Mouse (Mus musculus): ENCODE results near the gene Ei24.

Ei24 gene

DNA sequence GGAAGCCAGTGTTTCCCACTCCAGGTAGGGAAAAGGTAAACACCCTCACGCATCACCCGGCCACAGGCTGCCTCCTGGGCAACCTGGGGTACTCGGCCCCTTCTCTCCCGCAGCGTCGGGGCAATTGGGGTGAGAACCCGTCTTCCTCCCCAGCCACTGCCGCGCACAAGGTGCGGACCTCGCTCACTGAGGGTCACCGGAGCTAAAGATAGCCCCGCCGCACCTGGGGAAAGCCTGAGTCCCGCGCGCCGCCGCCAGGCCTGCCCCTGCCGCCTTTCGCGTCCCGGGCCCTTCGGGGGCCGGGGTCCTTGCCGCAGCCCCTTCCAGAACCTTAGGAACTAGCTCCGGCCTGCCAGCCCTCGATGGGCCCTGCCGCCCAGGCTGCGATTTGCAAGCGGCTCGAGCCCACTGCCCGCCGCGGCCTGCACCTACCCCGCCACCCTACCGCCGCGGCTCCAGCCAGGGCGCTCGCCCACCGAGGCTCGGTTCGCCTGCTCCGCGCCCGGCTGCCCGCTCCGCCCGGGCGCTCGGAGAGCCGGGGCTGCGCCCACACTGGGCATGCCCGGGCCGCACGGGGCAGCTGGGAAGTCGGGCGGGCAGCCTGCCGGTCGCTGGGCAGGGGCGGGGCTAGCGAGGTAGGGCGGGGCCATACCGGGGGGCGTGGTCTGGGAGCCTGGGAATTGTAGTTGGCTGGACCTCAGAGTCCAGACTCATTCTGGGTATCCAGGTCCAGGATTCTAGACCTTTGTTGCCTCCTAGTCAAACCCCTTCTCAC is at the start of gene Ei24:
Gene Ei24 (minus strand): TSS at position 613 of the 775 bp plus-strand sequence.
- DNase-seq (ENCODE audit: low spot score): peak; percentile 79

DNA sequence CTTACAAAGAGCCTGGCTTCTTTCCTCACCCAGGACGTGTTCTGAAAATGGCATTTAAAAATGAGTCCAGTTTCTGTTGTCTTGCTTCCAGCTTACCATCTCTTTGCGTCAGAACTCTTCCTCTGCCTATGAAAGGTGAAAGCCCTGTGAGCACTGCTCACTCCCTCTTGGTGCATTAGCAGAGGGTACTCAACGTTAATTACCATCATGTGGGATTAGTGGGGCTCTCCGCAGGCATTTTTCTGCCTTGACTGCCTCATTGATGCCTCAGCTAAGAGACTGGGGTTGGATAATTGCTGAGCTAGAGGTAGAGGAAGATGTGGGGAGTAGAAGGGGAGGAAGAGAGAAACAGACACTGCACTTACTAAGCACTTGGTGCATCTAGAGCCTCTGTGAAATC is 49.2 kb upstream of the Ei24 start:
- DNase-seq (ENCODE audit: low spot score): no peak

DNA sequence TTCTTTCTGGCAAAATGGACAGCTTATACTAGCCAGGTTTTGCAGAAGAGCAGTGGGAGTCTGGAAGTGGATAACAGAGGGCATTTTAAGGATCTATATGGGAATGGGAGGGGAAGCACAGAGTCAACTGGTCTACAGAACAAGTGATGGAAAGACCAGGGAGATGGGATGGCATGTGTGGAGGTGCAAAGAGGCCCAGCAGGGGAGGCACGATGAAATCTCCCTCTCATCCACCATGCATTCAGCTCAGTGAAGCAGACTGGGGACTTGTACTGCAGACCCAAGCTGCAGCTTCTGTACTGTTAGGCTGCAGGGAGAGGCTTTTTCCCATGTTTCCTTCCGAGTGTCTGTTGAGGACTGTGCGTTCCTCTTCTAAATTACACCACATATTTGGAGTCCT is 36.7 kb upstream of the Ei24 start:
- DNase-seq (ENCODE audit: low spot score): no peak

GRCm38 (mm10) chr9:36833043-36833881 is 36.1 kb upstream of the Ei24 start:
- no peak for DNase-seq (ENCODE audit: low spot score)

- peak; percentile 19 for DNase-seq (ENCODE audit: low spot score)
These were observed 35.3 kb upstream of the Ei24 start for GRCm38 (mm10) chr9:36832529-36832928.

DNA sequence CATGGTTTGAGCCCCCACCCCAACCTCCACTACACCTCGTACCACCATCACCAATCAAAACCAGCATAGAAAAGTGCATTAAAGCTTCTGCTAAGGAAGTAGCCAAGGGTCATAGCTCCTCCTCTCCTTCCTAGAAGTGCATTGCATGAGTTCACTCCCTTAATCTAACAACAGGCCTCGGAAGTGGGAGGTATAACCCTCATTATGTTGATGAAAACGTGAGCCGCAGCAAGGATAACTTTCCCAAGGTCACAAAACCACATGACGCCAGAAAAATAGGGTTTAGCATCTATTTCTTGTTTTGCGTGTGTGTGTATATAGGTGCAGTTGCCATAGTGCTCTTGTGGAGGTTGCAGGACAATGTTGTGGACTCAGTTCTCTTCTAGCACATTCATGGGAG is 34.2 kb upstream of the Ei24 start:
- no peak for DNase-seq (ENCODE audit: low spot score)

DNA sequence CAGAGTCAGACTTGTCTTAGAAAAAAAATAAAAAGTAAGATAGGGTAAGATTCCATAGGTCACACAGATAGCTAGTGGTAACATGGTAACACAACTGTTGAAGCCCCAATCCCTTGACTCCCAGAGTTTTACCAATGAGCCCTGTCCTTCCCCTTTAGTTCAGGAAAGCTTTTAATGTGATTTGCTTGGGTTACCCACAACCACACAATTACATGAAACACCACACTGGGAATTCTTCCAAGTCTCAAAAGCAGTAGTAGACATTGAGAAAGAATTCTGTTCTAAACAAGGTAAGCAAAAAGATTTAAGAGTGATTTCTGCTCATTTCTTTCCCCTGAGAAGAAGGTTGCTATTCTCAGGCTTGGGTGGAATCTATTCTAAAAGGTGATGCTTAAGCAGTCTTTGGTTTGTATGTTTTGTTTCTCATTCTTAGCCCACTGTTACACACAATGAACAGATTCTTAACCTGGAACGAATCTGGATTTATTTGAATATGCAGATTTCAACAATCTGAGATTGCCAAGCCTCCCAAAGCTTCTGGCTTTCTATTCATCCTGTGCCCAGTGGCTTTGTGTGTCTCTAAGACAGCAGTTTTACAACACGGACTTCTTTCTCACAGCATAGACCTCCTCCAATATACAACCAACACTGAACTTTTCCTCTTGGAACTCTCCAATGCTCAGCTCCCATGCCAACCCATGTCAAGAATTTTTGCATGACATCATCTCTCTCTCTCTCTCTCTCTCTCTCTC is 29.6 kb upstream of the Ei24 start:
- DNase-seq (ENCODE audit: low spot score): no peak

- no peak for DNase-seq (ENCODE audit: low spot score)
These were observed 24.8 kb upstream of the Ei24 start for GRCm38 (mm10) chr9:36822024-36822423.

DNA sequence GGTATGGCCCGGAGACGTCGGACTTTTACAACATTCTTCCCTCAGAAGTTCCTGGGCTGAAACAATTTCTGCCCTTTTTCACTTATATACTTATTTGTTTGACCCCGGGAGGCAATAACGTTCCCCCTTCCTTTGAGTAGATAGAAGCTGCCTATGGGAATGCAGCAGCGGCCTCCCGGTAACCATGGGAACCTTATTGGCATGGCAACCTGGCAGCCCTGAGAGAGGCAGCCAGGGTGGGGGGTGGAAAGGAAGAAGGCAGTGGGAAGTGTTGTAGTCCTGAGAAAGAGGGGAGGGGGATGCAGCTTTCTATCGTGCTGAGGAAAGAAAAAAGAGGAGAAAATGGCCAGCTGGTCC is 24.4 kb upstream of the Ei24 start, which contains the start of gene Fez1:
Gene Fez1 (plus strand): TSS at position 221 of the 357 bp plus-strand sequence.
- no peak for DNase-seq (ENCODE audit: low spot score)

- DNase-seq (ENCODE audit: low spot score): no peak
These were observed 23.9 kb upstream of the Ei24 start for GRCm38 (mm10) chr9:36820969-36821643.

DNA sequence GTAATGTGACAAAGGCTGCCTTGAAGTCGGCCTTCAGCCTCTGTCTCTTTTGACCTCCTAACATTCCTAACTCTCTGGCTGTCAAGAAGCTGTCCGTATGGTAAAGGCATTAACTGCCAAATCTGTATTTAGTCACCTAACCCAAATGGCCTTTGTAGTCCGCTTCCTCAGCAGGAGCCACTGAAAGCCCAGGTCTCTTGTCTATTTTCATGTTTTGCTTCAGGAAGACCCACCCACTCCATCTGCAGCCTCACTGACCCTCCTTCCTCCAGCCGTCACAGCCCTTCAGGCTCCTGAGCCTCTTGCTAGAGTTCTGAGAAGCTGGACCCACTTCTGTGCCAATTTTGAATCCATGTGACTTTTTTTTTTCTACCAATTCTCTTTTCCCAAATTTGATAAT is 21.7 kb upstream of the Ei24 start:
- DNase-seq (ENCODE audit: low spot score): no peak

- no peak for DNase-seq (ENCODE audit: low spot score)
These were observed 17.3 kb upstream of the Ei24 start for GRCm38 (mm10) chr9:36814486-36814885.

DNA sequence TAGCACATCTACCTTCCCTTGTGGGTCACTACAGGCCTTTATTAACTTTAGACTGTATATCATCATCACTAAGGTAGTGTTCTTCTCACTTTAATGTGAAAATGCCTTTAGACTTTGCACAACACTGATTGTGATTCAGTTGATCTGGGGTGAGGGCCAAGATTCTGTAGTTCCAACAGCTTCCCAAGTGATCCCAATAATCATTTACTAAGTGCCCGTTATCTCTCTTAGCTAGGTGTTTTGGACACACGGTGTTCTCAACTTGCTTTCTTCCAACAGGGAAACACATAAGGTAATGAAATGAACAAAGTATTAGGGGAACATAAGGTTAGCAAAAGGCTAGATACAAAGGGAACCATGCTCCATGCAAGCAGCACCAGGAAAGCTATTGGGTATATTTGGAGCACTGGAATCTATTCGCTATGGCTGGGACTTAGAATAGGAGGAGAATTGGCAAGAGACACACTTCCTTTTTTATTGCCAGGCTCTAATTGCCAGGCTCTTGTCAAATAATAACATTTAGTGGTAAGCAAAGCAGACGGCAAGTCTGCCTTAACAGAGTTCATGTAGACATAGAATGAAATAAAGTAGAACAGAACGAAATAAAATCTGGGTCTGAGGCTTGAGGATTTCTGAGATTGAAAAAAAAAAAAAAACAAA is 11.1 kb upstream of the Ei24 start:
- DNase-seq (ENCODE audit: low spot score): no peak

DNA sequence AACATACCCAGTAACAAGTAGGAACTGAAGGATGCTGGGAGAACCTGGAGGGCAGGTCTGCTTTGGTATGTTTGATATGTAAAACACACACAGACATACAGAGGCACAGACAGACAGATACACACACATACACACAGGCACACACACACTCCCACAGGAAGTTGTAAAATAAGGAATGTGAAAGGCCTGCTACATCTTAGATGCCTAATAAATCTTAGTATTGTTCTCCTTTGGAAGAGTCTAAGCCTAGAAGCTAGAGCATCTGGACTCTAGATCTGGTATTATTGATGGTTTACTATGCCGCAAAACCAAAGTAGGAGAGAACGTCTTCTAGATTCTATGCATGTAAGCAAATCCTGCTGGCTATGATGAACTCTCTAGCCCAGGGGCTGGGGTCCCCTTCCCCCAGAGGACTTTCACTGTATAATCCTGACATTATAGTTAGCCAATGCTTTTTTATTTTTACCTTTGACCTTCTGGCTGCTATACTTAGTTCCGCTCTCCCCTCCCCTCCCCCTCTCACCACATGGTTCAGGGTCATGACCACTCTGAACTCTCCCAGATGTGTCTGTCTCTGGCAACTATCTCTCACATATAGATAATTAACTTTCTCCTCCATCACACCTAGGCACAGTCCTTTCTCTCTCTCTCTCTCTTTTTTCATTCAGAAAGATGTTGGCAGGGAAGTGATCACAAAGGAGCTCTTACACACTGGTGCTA is 8.2 kb upstream of the Ei24 start:
- no peak for DNase-seq (ENCODE audit: low spot score)

GRCm38 (mm10) chr9:36803926-36804325 is 6.7 kb upstream of the Ei24 start:
- no peak for DNase-seq (ENCODE audit: low spot score)

- DNase-seq (ENCODE audit: low spot score): no peak
These were observed 6.2 kb upstream of the Ei24 start for GRCm38 (mm10) chr9:36803386-36803785.

DNA sequence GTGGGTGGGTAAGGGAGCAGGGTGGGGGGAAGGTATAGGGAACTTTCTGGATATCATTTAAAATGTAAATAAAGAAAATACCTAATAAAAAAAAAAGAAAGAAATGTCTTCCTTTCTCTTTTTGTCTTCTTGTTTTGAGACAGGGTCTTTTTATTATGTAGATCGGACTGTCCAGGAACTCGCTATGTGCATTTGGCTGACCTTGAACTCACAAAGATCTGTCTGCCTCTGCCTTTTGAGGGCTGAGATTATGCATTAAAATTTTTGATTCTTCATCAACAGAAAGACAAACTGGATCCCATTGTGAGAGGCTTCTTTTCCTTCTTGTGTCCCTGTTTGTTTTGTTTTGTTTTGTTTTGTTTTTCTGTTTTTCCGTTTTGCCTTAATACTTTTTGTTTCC is 5.8 kb upstream of the Ei24 start:
- DNase-seq (ENCODE audit: low spot score): no peak

DNA sequence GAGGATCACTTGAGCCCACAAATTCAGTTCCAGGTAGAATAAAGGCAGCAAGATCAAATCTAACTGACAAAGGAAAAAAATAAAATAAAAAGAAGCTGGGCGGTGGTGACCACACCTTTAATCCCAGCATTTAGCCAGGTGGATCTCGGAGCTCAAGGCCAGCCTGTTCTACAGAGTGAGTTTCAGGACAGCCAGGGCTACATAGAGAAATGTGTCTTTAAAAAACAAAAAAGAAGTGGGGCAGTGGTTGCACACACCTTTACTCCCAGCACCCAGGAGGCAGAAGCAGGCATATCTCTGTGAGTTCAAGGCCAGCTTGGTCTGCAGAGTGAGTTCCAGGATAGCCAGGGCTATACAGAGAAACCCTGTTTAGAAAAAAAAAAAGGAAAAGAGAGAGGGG is 4.8 kb upstream of the Ei24 start:
- no peak for DNase-seq (ENCODE audit: low spot score)

DNA sequence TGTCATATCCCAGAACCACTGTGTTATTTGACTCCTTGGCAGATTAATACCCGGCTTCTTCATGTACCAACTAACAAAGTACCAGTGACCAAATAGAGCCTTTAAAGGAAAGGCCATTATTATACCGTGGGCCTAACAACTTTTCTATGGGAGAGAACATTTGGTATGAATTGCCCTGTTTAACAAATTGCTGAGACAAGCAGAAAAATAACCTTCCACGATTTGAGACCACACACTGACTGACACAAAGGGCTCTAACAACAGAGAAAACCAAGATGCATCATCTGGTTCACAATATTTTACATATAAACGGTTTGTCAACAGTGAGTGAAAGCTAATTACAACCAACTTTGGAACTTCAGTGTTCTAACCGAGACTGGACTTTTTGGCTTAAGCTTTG is 969 bp downstream of the Ei24 start:
- DNase-seq (ENCODE audit: low spot score): no peak

DNA sequence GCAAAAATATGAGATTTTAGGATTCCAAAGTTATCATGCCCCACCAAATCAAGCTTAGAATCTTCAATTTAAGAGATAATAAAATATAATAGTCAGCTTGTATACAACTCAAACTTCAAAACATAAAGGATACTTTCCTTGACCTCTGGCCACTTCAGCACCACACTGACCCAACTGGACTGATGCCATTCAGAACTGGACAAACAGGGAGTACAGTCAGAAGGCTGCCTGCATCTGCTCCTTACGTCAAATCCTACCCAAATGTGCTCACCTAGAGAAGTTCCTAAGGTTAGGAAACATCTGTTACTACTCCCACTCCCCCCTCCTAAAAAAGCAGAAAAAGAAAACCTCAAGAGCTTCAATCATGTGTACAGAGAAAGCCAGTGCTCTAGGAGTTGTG is 1.6 kb downstream of the Ei24 start:
- DNase-seq (ENCODE audit: low spot score): no peak

DNA sequence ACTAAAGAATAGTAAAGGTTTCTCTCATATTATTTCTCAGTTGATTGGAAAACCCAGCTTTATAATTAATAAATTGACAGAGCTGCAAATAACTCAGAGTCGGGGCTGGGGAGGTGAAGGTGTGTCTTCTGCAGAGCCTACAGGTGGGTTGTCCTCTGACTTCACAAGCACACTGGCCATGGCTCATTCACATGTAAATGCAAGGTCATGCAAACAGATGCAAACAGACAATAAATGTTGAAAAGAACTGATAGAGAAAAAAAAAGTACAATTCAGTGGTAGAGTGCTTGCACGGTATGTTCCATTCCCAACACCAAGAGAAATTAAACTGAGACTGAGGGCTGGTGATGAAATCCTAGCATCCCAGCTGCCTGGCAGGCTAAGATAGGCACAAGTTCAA is 2.7 kb downstream of the Ei24 start:
- no peak for DNase-seq (ENCODE audit: low spot score)
